ENCODE assay signal across 24 mouse cellular contexts in the genomic region with DNA sequence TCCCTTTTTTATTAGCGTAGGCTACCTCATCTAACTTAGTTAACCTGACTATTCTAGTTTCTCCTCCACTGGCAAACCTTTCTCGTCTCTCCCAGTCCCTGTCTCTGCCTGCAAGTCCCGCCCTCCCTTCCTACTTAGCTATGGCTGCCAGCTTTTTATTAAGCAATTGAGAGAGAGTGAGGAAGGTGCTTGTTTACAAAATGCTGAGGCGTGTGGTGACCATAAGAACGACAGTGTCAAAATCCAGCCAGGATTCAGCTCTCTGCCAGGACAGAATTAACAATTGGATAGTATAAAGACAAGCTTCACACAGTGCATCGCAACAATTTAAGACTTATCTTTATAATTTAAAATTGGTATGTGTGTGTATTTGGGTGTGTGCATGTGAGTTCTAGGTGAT.
"Had no signal": no experiment of that assay in that cellular context is flagged by ENCODE, and none has a peak within 500 bp of the region (broad histone marks: within the 10 kb centered on the region; RNA-seq: fewer than 3 reads in every experiment).

No protein-coding gene starts in this region.

- H3K4me2 ChIP-seq: heart, embryonic 12.5 days; hindbrain, embryonic 12.5 days; hindbrain, embryonic 14.5 days; intestine, embryonic 15.5 days; limb, embryonic 12.5 days had no signal

- H3K4me3 ChIP-seq: gastrocnemius, adult 2 months; heart, embryonic 10.5 days; heart, embryonic 12.5 days; hindbrain, embryonic 10.5 days; hindbrain, embryonic 12.5 days; intestine, embryonic 15.5 days; layer of hippocampus, adult 2 months; left cerebral cortex, adult 2 months; limb, embryonic 10.5 days; limb, embryonic 12.5 days had no signal

- H3K9ac ChIP-seq: heart, embryonic 12.5 days; hindbrain, embryonic 12.5 days; hindbrain, embryonic 14.5 days; intestine, embryonic 15.5 days; limb, embryonic 12.5 days had no signal

- H3K27ac ChIP-seq: gastrocnemius, adult 2 months; heart, embryonic 10.5 days; hindbrain, embryonic 10.5 days; hindbrain, embryonic 12.5 days; hindbrain, embryonic 14.5 days; intestine, embryonic 15.5 days; layer of hippocampus, adult 2 months; left cerebral cortex, adult 2 months; limb, embryonic 10.5 days; limb, embryonic 12.5 days had no signal

- ATAC-seq: hindbrain, embryonic 16.5 days; inflammation-experienced regulatory T-cells, adult 6 months; intestine, embryonic 15.5 days; intestine, postnatal 0 days had no signal

- DNase-seq: gastrocnemius, adult 2 months; gastrocnemius, postnatal 10 days; gastrocnemius, postnatal 25 days; heart, adult 18-20 months; heart, postnatal 10 days; heart, postnatal 4 days; kidney, adult 18-20 months; kidney, adult 8-10 months; kidney, postnatal 10 days; kidney, postnatal 25 days; kidney, postnatal 4 days had no signal

- H3K27me3 ChIP-seq: heart, embryonic 12.5 days; hindbrain, embryonic 12.5 days; intestine, embryonic 15.5 days; limb, embryonic 12.5 days had no signal

- H3K9me3 ChIP-seq: heart, embryonic 10.5 days; intestine, embryonic 15.5 days had no signal
